Mouse (Mus musculus) cortical plate, adult 2 months (tissue): ENCODE data around the gene Ifnar2. TPM values are rescaled to one million over a fixed set of nuclear protein-coding genes. Genes with fewer than 3 reads are reported as not detected.

Source experiments
- H3K27ac ChIP-seq: fragments of 200-500 bp; 2 replicates; pipeline ENCODE4 v1.5.1; 2012; ENCODE audit warnings: low read length, control low read depth, inconsistent platforms; ENCODE audit not compliant: insufficient read depth
- H3K4me1 ChIP-seq: fragments of 200-500 bp; 2 replicates; pipeline ENCODE4 v1.6.1; 2011; ENCODE audit warnings: low read length; ENCODE audit not compliant: control insufficient read depth, insufficient read depth
- H3K4me3 ChIP-seq: fragments of 200-500 bp; 2 replicates; pipeline ENCODE4 v1.5.1; 2011; ENCODE audit warnings: mild to moderate bottlenecking, low read length, control low read depth; ENCODE audit not compliant: insufficient read depth
- CTCF ChIP-seq: fragments of 200-500 bp; IDR thresholded peaks from 2 replicates; pipeline ENCODE4 v1.5.1; 2011; ENCODE audit warnings: mild to moderate bottlenecking, control low read depth, low read length; ENCODE audit not compliant: insufficient read depth; ENCODE audit errors: extremely low read depth
- POLR2A ChIP-seq: fragments of 200-500 bp; IDR thresholded peaks from 2 replicates; pipeline ENCODE4 v1.6.1; 2011; ENCODE audit warnings: mild to moderate bottlenecking, low read length, control low read depth; ENCODE audit not compliant: insufficient read depth; ENCODE audit errors: extremely low read depth
- polyA plus RNA-seq: library from polyadenylated mRNA; depleted of rRNA; stranded (reverse); fragments of >200 nt; gene quantifications from 2 replicates; pipeline ENCODE4 v1.2.3, GENCODE M21; 2012

Gene Ifnar2
- polyA plus RNA-seq, 1 experiment, result 33.7 TPM

DNA sequence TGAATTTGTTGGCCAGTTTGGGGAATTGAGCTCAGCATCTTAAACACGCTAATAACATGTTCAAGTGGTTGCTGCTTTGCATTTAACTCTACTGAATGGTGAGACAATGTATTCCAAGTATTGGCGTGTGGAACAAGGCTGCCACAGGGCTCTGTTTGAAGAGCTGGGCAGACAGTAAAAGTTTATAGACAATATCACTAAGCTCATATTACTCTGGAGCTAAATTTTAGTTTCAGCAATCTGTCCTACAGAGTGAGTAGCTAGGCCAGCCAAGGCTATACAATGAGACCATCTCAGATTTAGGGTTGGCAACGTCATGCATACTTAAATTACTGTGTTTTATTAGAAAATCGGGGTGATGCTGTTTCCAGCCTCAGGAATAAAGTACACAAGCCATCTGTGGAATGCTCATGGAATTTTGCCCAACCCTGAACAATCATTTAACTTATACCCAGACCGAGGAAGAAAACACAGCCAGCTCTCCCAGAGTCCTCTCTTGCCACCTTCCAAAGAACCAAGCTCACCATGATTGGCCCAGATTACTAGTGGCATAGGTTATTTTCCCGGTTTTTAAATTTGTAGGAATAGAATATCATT is 29.1 kb downstream of the Ifnar2 start:
- TF ChIP-seq POLR2A (no peak), CTCF (no peak)
- Histone ChIP-seq H3K4me1 (no peaks in the 10 kb centered on the region), H3K4me3 (no peak overlapping the region), H3K27ac (no peak overlapping the region)

DNA sequence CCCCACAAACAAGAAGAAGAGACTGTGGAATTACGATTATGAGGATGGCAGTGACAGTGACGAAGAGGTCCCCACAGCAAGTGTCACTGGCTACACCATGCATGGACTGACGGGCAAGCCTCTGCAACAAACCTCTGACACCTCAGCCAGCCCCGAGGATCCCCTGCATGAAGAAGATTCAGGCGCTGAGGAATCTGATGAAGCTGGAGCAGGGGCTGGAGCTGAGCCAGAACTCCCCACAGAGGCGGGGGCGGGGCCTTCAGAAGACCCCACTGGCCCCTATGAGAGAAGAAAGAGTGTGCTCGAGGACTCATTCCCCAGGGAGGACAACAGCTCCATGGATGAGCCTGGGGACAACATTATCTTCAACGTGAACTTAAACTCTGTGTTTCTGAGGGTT is 31.2 kb downstream of the Ifnar2 start:
- no peak for TF ChIP-seq CTCF
- no peak for TF ChIP-seq POLR2A
- Histone ChIP-seq H3K4me1 (no peaks in the 10 kb centered on the region), H3K27ac (no peak overlapping the region), H3K4me3 (no peak overlapping the region)

DNA sequence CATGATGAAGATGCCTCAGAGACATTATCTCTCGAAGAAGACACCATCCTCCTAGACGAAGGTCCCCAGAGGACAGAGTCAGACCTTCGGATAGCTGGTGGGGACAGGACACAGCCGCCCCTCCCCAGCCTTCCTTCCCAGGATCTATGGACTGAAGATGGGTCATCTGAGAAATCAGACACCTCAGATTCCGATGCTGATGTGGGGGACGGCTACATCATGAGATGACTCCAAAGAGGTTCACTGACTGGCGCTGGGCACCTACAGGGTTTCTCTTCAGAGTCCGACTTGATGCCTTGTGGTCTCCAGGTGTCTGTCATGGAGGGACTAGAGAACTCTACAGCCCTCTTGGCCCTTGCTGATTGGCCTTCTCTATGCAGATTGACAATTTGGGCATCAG is 31.6 kb downstream of the Ifnar2 start:
- H3K27ac ChIP-seq, result no peak overlapping the region

DNA sequence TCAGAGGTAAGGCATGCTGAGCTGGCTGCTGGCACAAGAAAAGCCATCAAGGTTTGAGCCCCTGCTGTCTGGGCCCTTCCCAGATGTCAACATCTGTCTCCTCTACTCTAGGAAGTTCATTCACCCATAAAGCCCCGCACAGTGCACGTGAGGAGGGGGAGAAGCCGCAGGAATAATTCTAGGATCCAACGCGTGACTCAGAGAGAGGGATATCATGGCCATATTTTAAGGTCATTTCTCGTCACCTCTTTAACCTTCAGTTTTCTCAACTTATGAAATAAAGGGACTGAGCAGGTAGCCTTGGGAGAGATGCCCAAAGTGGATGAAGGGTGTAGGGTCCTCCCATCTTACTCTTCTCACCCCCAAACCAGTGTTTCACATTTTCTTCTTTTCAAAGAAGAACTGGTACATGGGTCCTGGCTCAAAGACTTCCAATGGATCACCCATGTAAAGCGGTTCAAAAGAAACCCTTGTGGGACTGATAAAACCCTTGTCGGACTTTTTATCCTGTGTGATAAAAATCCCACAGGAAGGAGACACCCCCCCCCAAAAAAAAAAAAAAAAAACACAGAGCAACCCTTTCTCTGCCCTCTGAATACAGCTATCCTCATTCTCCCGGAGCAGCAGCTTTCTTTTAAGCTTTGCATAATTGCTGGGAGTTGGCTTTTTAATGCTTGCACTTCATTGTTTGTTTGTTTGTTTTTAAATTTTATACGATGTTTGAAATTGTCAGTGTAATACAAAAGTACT is 32.4 kb downstream of the Ifnar2 start:
- Histone ChIP-seq H3K27ac (no peak overlapping the region), H3K4me3 (no peak overlapping the region)
- no peak for TF ChIP-seq POLR2A
- TF ChIP-seq CTCF, result no peak

More for the DNA sequence above, 31.6 kb downstream of the Ifnar2 start:
- H3K4me1 ChIP-seq, result no peaks in the 10 kb centered on the region
- TF ChIP-seq CTCF, result no peak
- no peak for TF ChIP-seq POLR2A
- H3K4me3 ChIP-seq, result no peak overlapping the region

DNA sequence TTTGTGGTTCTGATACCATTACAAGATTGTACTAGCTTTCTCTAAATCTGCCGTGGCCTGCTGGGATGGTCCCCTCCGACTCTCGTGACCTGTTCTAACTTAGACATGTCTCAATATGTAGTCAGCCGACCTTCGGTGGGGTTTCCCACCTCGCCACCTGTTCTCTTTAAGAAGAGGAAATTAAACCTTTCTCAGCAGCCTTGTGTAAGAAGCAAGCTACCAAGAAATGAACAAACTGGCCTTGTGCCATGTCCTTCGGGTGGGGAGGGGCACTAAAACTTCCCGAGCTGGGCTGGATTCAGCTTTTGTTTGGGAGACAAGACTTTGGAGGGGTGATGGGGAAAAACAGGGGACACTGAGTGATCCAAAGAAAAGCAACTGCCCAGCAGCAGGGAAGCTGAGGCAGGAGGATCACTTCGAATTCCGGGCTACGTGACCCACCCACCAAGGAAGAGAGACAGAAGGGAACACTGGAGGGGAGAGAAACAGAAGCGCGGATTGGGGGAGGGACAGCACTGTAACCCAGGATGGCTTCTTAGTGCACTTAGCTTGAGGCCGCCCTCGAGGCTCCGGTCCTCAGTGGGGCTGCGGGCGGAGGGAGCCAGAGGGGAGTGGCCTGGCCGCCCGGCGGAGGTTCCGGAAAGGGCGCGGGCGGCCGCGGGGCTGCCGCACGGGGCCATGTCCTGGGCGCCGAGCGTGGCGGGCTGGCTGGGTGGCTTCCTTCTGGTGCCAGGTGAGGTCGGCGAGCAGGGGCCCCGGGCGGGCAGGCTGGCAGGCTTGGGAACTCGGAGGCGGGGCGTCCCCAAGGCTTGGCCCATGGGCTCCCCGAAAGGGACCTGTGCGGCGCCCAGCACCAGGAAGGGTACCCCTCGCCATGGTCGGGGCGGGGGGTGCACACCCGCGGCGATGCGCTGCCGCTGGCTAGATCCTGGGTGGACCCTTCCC is 33.3 kb downstream of the Ifnar2 start, which contains the start of gene Il10rb:
Il10rb (plus strand) TSS at position 525 of the 945 bp plus-strand sequence.
- TF ChIP-seq CTCF (no peak), POLR2A (no peak)
- no peaks in the 10 kb centered on the region for H3K4me1 ChIP-seq
- peak within 1 kb of the TSS; percentile 72 for H3K27ac ChIP-seq
- H3K4me3 ChIP-seq, result peak within 1 kb of the TSS; percentile 37

More for the DNA sequence above, 32.4 kb downstream of the Ifnar2 start:
- H3K4me1 ChIP-seq, result no peaks in the 10 kb centered on the region

DNA sequence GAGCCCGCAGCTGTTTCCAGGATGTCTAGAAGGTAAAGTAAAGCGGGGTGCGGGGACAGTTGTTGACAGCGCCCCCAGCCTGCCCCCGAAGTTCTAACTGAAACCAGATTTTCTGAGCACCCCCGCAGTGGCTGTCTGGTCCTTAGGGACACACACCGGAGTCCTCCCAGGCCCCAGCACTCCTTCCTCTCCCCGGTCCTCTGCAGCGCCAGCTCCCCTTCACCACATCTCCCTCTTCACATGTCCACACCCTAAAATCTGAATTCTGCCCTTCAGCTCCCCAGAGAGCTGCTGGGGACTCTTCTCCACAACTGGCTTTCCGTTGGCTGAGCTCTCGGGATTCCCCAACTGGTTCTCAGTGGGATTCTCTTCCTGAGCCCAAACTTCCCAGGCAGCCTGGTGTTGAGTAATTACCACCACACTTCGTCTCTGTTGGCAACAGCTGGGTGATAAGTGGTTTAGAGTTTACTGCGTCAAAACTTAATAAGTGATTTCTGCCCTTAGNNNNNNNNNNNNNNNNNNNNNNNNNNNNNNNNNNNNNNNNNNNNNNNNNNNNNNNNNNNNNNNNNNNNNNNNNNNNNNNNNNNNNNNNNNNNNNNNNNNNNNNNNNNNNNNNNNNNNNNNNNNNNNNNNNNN is 34.1 kb downstream of the Ifnar2 start:
- Histone ChIP-seq H3K27ac (peak overlapping the region; percentile 72), H3K4me3 (peak overlapping the region; percentile 37), H3K4me1 (no peaks in the 10 kb centered on the region)
- TF ChIP-seq CTCF (no peak), POLR2A (no peak)

DNA sequence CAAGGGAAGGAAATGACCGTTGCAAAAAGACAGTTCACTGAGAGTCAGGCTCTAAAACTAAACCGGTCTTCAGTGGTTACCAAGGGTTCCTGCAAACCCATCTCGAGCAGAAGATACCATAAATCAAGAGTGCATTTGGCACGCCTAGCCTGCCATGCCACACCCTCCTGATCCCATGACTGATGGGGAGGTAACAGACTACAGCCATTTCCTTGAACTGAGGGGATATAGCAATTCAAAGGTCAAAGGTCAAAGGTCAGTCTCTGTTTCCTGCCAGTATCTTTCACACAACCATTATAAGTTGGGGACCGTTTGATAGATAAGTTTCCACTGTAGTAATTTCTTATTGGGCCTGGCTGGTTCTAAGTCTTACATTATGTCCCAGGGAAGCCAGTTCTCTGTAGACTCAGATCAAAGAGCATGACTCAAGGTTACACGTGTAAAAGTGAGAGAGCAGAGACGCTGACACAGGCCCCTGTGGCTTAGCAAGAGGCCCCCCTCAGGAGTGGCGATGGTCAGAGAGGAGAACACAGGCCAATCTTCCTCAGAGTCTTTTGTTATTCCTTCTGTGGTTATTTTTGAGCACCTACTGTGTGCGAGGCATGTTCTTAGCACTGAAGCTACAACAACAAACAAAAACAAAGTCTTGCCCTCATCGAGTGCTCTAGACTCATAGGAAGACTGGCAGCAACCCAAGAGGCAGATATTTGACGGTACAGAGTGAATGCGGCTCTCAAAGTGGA is 40.7 kb downstream of the Ifnar2 start:
- Histone ChIP-seq H3K4me3 (no peak overlapping the region), H3K27ac (no peak overlapping the region), H3K4me1 (no peaks in the 10 kb centered on the region)
- TF ChIP-seq POLR2A, result no peak
- no peak for TF ChIP-seq CTCF

DNA sequence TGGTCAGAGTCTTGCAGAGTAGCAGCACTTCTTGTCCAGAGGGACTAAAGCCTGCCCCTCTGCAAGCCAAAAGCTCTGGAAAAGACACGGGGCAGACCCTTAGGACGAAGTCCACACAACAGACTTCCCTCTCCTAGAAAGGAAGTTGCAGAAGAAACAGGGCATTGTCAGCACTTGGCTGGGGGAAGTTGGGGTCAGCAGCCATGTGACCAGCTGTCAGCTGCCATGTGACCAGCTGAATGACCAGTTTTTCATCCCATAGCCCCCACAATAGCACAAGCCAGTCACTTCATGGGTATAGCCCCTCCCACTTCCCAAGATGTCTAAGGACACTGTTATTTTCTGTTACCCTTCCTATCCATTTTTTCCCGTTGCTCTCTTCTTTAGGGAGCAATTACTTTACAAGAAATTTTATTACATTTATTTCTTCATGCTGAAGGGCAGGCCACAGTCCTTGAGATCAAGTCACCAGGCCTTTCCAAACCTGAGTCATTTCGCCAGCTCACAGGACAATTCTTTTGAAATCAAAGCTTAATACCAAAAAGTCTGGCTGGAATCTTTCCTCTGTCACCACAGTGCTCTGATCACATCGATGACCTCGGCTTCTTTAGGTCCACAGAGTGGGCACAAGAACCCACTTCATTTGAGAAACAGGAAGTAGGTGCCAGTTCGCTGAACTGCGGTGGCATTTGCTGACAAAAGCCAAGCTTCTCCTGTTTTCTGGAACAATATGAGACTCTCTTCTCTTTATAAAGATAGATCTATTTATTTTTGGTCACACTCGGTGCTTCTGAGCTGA is 43.0 kb downstream of the Ifnar2 start:
- no peak overlapping the region for H3K4me3 ChIP-seq
- no peak overlapping the region for H3K27ac ChIP-seq
- no peaks in the 10 kb centered on the region for H3K4me1 ChIP-seq
- TF ChIP-seq CTCF (no peak), POLR2A (no peak)
